Mouse (Mus musculus) neural tube, embryonic 14.5 days (tissue): Measurements from ENCODE around the gene Cabp1. TPM values are rescaled to one million over a fixed set of nuclear protein-coding genes. Genes with fewer than 3 reads are reported as not detected.
A peak's percentile ranks its signal among the peaks of the same experiment; 100 is the strongest.

ENCODE experiments used
- ATAC-seq: fragments of 200-750 bp; cut with Nextera tagmentation; 2 replicates; pipeline ENCODE4 v1.8.0; 2017; ENCODE audit warnings: low read depth, mild to moderate bottlenecking, moderate TSS enrichment, moderate library complexity
- H3K27ac ChIP-seq: fragments of 300-500 bp; sonication (generic); 2 replicates; pipeline ENCODE4 v1.5.1; 2014; ENCODE audit warnings: low read depth, mild to moderate bottlenecking, control low read depth, low read length, moderate library complexity, mixed read lengths
- H3K27me3 ChIP-seq: fragments of 300-500 bp; sonication (generic); 2 replicates; pipeline ENCODE4 v1.6.1; 2014; ENCODE audit warnings: low read length; ENCODE audit not compliant: control insufficient read depth, insufficient read depth
- H3K36me3 ChIP-seq: fragments of 300-500 bp; sonication (generic); 2 replicates; pipeline ENCODE4 v1.6.1; 2014; ENCODE audit warnings: low read length, mixed read lengths; ENCODE audit not compliant: control insufficient read depth, insufficient read depth
- H3K4me1 ChIP-seq: fragments of 300-500 bp; sonication (generic); 2 replicates; pipeline ENCODE4 v1.6.1; 2014; ENCODE audit warnings: low read length; ENCODE audit not compliant: control insufficient read depth, insufficient read depth
- H3K4me2 ChIP-seq: fragments of 300-500 bp; sonication (generic); 2 replicates; pipeline ENCODE4 v1.6.1; 2014; ENCODE audit warnings: mild to moderate bottlenecking, low read depth, low read length, control low read depth
- H3K4me3 ChIP-seq: fragments of 300-500 bp; sonication (generic); 2 replicates; pipeline ENCODE4 v1.5.1; 2014; ENCODE audit warnings: low read depth, low read length, control low read depth, mixed read lengths
- H3K9ac ChIP-seq: fragments of 300-500 bp; sonication (generic); replicated peaks from 2 replicates; pipeline ENCODE4 v1.6.1; 2014; ENCODE audit warnings: low read depth, mild to moderate bottlenecking, control low read depth, low read length, mixed read lengths
- H3K9me3 ChIP-seq: fragments of 300-500 bp; sonication (generic); 2 replicates; pipeline ENCODE4 v1.6.1; 2016; ENCODE audit warnings: low read length; ENCODE audit not compliant: control insufficient read depth
- WGBS: fragments of 180-500 bp; shearing (Covaris S2); extraction: QIAGEN DNeasy Blood & Tissue Kit; methylation state at CpG from one replicate; pipeline ENCODE4 v1.1.7; 2014; 5-methylcytosine and 5-hydroxymethylcytosine counted together
- polyA plus RNA-seq: library from polyadenylated mRNA; unstranded; fragments of >200 nt; fragmentation: Nextera tagmentation; extraction: Ambion mirVana; gene quantifications from 2 replicates; pipeline ENCODE4 v1.2.1, GENCODE M21; 2014

Gene Cabp1
- polyA plus RNA-seq, 1 experiment from 2014 or later = 28.1 TPM

GRCm38 (mm10) chr5:115143552-115143951 lies 50.6 kb downstream of the Cabp1 start:
- no peak for ATAC-seq
- no peak overlapping the region for H3K4me3 ChIP-seq
- H3K27ac ChIP-seq = no peak overlapping the region
- WGBS = 81% methylated on average over 10 of the region's 10 CpGs
- H3K9ac ChIP-seq = no peak overlapping the region
- peaks cover 20% of the 10 kb centered on the region for H3K36me3 ChIP-seq
- no peak overlapping the region for H3K4me2 ChIP-seq
- H3K4me1 ChIP-seq = no peaks in the 10 kb centered on the region
- H3K27me3 ChIP-seq = no peaks in the 10 kb centered on the region
- H3K9me3 ChIP-seq = no peaks in the 10 kb centered on the region

GRCm38 (mm10) chr5:115142166-115142697 lies 51.9 kb downstream of the Cabp1 start:
- no peaks in the 10 kb centered on the region for H3K4me1 ChIP-seq
- peaks cover 17% of the 10 kb centered on the region; the same call in 1 of the 2 replicates for H3K36me3 ChIP-seq
- H3K9me3 ChIP-seq = no peaks in the 10 kb centered on the region
- no peaks in the 10 kb centered on the region for H3K27me3 ChIP-seq
- H3K4me3 ChIP-seq = no peak overlapping the region
- H3K4me2 ChIP-seq = no peak overlapping the region
- H3K27ac ChIP-seq = no peak overlapping the region
- no peak for ATAC-seq
- 93% methylated on average over 9 of the region's 9 CpGs for WGBS
- H3K9ac ChIP-seq = no peak overlapping the region

- Histone ChIP-seq H3K4me3 (no peak overlapping the region), H3K27me3 (no peaks in the 10 kb centered on the region), H3K36me3 (peaks cover 2% of the 10 kb centered on the region; the same call in 1 of the 2 replicates), H3K4me1 (no peaks in the 10 kb centered on the region), H3K9me3 (no peaks in the 10 kb centered on the region), H3K27ac (no peak overlapping the region), H3K9ac (no peak overlapping the region), H3K4me2 (no peak overlapping the region)
- ATAC-seq = no peak
- 74% methylated on average over 3 of the region's 3 CpGs for WGBS
These were observed 53.5 kb downstream of the Cabp1 start for GRCm38 (mm10) chr5:115140726-115141125.

- ATAC-seq = no peak
- H3K9me3 ChIP-seq = no peaks in the 10 kb centered on the region
- H3K4me2 ChIP-seq = no peak overlapping the region
- 88% methylated on average over 4 of the region's 4 CpGs for WGBS
- H3K9ac ChIP-seq = no peak overlapping the region
- H3K36me3 ChIP-seq = no peaks in the 10 kb centered on the region
- H3K4me1 ChIP-seq = 0 out of 2 replicates have a peak, but pooled peaks cover under 1% of the 10 kb centered on the region
- no peaks in the 10 kb centered on the region for H3K27me3 ChIP-seq
- no peak overlapping the region for H3K27ac ChIP-seq
- H3K4me3 ChIP-seq = no peak overlapping the region
These were observed 55.1 kb downstream of the Cabp1 start for GRCm38 (mm10) chr5:115139124-115139523.

- H3K27me3 ChIP-seq = no peaks in the 10 kb centered on the region
- H3K9ac ChIP-seq = peak within 1 kb of the TSS; percentile 91
- H3K4me3 ChIP-seq = peak within 1 kb of the TSS; percentile 86
- peak within 1 kb of the TSS; percentile 91 for H3K4me2 ChIP-seq
- 0 out of 2 replicates have a peak, but pooled peaks cover 6% of the 10 kb centered on the region for H3K36me3 ChIP-seq
- WGBS = under 1% methylated on average over 41 of the region's 81 CpGs
- no peaks in the 10 kb centered on the region for H3K9me3 ChIP-seq
- peaks cover 11% of the 10 kb centered on the region for H3K4me1 ChIP-seq
- peak; percentile 93 for ATAC-seq
- 0 out of 2 replicates have a peak within 1 kb of the TSS, but pooled peaks have one; percentile 57 for H3K27ac ChIP-seq
These were observed 59.7 kb downstream of the Cabp1 start, which contains the start of gene Unc119b for GRCm38 (mm10) chr5:115134234-115135165. Gene Unc119b (minus strand): TSS chr5:115134975.

GRCm38 (mm10) chr5:115133358-115134066 lies 60.7 kb downstream of the Cabp1 start:
- peaks cover 11% of the 10 kb centered on the region for H3K4me1 ChIP-seq
- H3K4me2 ChIP-seq = peak overlapping the region; percentile 91
- H3K4me3 ChIP-seq = peak overlapping the region; percentile 86
- no peak overlapping the region for H3K27ac ChIP-seq
- no peak for ATAC-seq
- no peaks in the 10 kb centered on the region for H3K27me3 ChIP-seq
- peak overlapping the region; percentile 91 for H3K9ac ChIP-seq
- H3K36me3 ChIP-seq = 0 out of 2 replicates have a peak, but pooled peaks cover 13% of the 10 kb centered on the region
- WGBS = 61% methylated on average over 6 of the region's 6 CpGs
- no peaks in the 10 kb centered on the region for H3K9me3 ChIP-seq

GRCm38 (mm10) chr5:115132465-115132864 lies 61.7 kb downstream of the Cabp1 start:
- WGBS = 95% methylated on average over 8 of the region's 8 CpGs
- H3K9me3 ChIP-seq = no peaks in the 10 kb centered on the region
- ATAC-seq = no peak
- H3K4me3 ChIP-seq = no peak overlapping the region
- peak overlapping the region; percentile 5; the same call in 1 of the 2 replicates for H3K4me2 ChIP-seq
- H3K27ac ChIP-seq = no peak overlapping the region
- H3K36me3 ChIP-seq = peaks cover 23% of the 10 kb centered on the region
- no peaks in the 10 kb centered on the region for H3K27me3 ChIP-seq
- no peak overlapping the region for H3K9ac ChIP-seq
- peaks cover 11% of the 10 kb centered on the region for H3K4me1 ChIP-seq

GRCm38 (mm10) chr5:115129328-115129727 lies 64.9 kb downstream of the Cabp1 start:
- Histone ChIP-seq H3K4me3 (no peak overlapping the region), H3K9ac (no peak overlapping the region), H3K4me1 (peaks cover 13% of the 10 kb centered on the region), H3K27ac (no peak overlapping the region), H3K27me3 (no peaks in the 10 kb centered on the region), H3K36me3 (peaks cover 39% of the 10 kb centered on the region), H3K4me2 (no peak overlapping the region), H3K9me3 (no peaks in the 10 kb centered on the region)
- ATAC-seq = no peak
- 93% methylated on average over 6 of the region's 6 CpGs for WGBS
